Mouse (Mus musculus): ENCODE results near the gene Tff3. TPM values are rescaled to one million over a fixed set of nuclear protein-coding genes. Genes with fewer than 3 reads are reported as not detected.

Gene Tff3
- polyA plus RNA-seq, 1 experiment from 2014 or later = not detected

DNA sequence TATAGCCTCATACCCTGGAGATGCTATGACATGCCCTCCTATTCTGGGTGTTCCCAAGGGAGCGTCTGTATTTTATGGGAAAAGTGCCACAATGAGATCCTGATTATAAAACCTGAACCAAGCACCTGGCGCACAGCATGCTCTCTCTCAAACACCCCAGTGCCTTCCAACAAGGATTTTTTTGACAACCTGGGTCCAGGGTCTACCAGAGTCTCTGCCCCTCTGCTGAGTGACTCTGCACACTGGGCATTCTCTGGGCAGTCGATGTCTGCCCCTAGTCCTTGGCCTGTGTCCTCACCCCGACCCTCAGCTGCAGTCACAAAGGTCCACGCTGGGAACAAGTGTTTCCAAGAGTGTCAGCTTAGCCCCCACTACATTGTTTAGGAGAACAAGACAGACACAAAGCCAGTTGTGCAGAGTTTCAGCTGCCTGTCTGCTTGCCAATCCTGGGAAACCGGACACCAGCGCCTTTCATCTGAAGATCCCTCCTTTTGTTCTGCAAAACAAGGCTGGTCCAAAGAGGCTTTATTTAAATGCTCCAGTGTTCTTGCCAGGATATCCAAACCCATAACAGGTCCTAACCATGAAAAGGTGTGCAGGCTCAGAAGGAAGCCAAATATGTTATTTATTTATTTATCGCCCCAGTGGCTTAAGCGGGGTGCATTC lies 16.1 kb downstream of the Tff3 start:
- H3K9me3 ChIP-seq (ENCODE audit: low read length) = no peaks in the 10 kb centered on the region
- H3K4me1 ChIP-seq (ENCODE audit: insufficient read depth, low read depth, low read length) = no peaks in the 10 kb centered on the region
- H3K4me2 ChIP-seq (replicated peaks; ENCODE audit: low read depth, low read length) = no peak overlapping the region
- 68% methylated on average over 9 of the region's 9 CpGs for WGBS
- H3K9ac ChIP-seq (replicated peaks; ENCODE audit: low read depth) = no peak overlapping the region
- H3K36me3 ChIP-seq (ENCODE audit: insufficient read depth, low read length) = no peaks in the 10 kb centered on the region
- H3K27ac ChIP-seq (ENCODE audit: low read length) = no peak overlapping the region
- ATAC-seq (no peak), DNase-seq (ENCODE audit: low spot score) (no peak)
- no peak overlapping the region for H3K4me3 ChIP-seq (ENCODE audit: low read depth, low read length)
- TF ChIP-seq EP300 (IDR thresholded peaks at IDR 0.05) (no peak), CTCF (IDR thresholded peaks at IDR 0.05) (no peak)
- H3K27me3 ChIP-seq (replicated peaks; ENCODE audit: insufficient read depth, low read length) = no peaks in the 10 kb centered on the region

GRCm38 (mm10) chr17:31108388-31108787 lies 21.1 kb downstream of the Tff3 start:
- no peaks in the 10 kb centered on the region for H3K4me1 ChIP-seq (ENCODE audit: insufficient read depth, low read depth, low read length)

DNA sequence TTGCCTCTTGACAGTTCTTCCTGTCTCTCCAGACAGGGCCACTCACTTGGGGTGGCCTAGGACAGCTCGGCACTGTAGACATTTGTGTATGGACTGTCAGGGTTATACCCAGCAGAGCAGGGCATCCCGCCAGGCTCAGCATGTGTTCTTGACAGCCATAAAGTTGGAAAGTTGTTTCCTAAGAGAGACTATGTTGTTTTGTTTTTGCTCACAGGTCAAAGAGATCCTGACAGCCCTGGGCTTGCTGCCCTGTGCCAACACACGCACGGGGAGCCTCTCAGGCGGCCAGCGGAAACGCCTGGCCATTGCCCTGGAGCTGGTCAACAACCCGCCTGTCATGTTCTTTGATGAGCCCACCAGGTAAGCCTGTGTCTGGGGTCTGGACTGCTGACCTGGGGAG lies 25.6 kb downstream of the Tff3 start:
- Histone ChIP-seq H3K4me3 (ENCODE audit: low read depth, low read length) (no peak overlapping the region), H3K4me1 (ENCODE audit: insufficient read depth, low read depth, low read length) (no peaks in the 10 kb centered on the region), H3K9ac (replicated peaks; ENCODE audit: low read depth) (no peak overlapping the region), H3K4me2 (replicated peaks; ENCODE audit: low read depth, low read length) (no peak overlapping the region), H3K27ac (ENCODE audit: low read length) (no peak overlapping the region), H3K9me3 (ENCODE audit: low read length) (no peaks in the 10 kb centered on the region), H3K36me3 (ENCODE audit: insufficient read depth, low read length) (no peaks in the 10 kb centered on the region), H3K27me3 (replicated peaks; ENCODE audit: insufficient read depth, low read length) (no peaks in the 10 kb centered on the region)
- no peak for TF ChIP-seq EP300 (IDR thresholded peaks at IDR 0.05)
- ATAC-seq (no peak), DNase-seq (ENCODE audit: low spot score) (no peak)
- 76% methylated on average over 8 of the region's 8 CpGs for WGBS

More at GRCm38 (mm10) chr17:31108388-31108787, 21.1 kb downstream of the Tff3 start:
- Histone ChIP-seq H3K36me3 (ENCODE audit: insufficient read depth, low read length) (no peaks in the 10 kb centered on the region), H3K27ac (ENCODE audit: low read length) (no peak overlapping the region), H3K4me2 (replicated peaks; ENCODE audit: low read depth, low read length) (no peak overlapping the region), H3K4me3 (ENCODE audit: low read depth, low read length) (no peak overlapping the region), H3K9ac (replicated peaks; ENCODE audit: low read depth) (no peak overlapping the region), H3K9me3 (ENCODE audit: low read length) (no peaks in the 10 kb centered on the region), H3K27me3 (replicated peaks; ENCODE audit: insufficient read depth, low read length) (no peaks in the 10 kb centered on the region)
- peak; percentile 37 for DNase-seq (ENCODE audit: low spot score)
- peak; percentile 68 for ATAC-seq
- WGBS = 70% methylated on average over 15 of the region's 15 CpGs
- TF ChIP-seq EP300 (IDR thresholded peaks at IDR 0.05) = no peak

- H3K4me2 ChIP-seq (replicated peaks; ENCODE audit: low read depth, low read length) = no peak overlapping the region
- H3K9ac ChIP-seq (replicated peaks; ENCODE audit: low read depth) = no peak overlapping the region
- no peaks in the 10 kb centered on the region for H3K4me1 ChIP-seq (ENCODE audit: insufficient read depth, low read depth, low read length)
- WGBS = 88% methylated on average over 8 of the region's 8 CpGs
- DNase-seq (ENCODE audit: low spot score) (no peak), ATAC-seq (no peak)
- TF ChIP-seq CTCF (IDR thresholded peaks at IDR 0.05) (no peak), EP300 (IDR thresholded peaks at IDR 0.05) (no peak)
- no peaks in the 10 kb centered on the region for H3K27me3 ChIP-seq (replicated peaks; ENCODE audit: insufficient read depth, low read length)
- no peaks in the 10 kb centered on the region for H3K36me3 ChIP-seq (ENCODE audit: insufficient read depth, low read length)
- no peak overlapping the region for H3K4me3 ChIP-seq (ENCODE audit: low read depth, low read length)
- no peak overlapping the region for H3K27ac ChIP-seq (ENCODE audit: low read length)
- H3K9me3 ChIP-seq (ENCODE audit: low read length) = no peaks in the 10 kb centered on the region
Measured at GRCm38 (mm10) chr17:31103007-31103570, 26.4 kb downstream of the Tff3 start.

GRCm38 (mm10) chr17:31098788-31099187 lies 30.7 kb downstream of the Tff3 start:
- H3K9me3 ChIP-seq (ENCODE audit: low read length) = no peaks in the 10 kb centered on the region
- 69% methylated on average over 5 of the region's 5 CpGs for WGBS

GRCm38 (mm10) chr17:31096893-31097292 lies 32.6 kb downstream of the Tff3 start:
- Histone ChIP-seq H3K4me3 (ENCODE audit: low read depth, low read length) (no peak overlapping the region), H3K4me1 (ENCODE audit: insufficient read depth, low read depth, low read length) (no peaks in the 10 kb centered on the region), H3K27ac (ENCODE audit: low read length) (no peak overlapping the region), H3K4me2 (replicated peaks; ENCODE audit: low read depth, low read length) (no peak overlapping the region), H3K27me3 (replicated peaks; ENCODE audit: insufficient read depth, low read length) (no peaks in the 10 kb centered on the region), H3K9me3 (ENCODE audit: low read length) (no peaks in the 10 kb centered on the region), H3K9ac (replicated peaks; ENCODE audit: low read depth) (no peak overlapping the region), H3K36me3 (ENCODE audit: insufficient read depth, low read length) (no peaks in the 10 kb centered on the region; the same call in none of the 2 replicates)
- TF ChIP-seq CTCF (IDR thresholded peaks at IDR 0.05) (no peak), EP300 (IDR thresholded peaks at IDR 0.05) (no peak)
- WGBS = 94% methylated on average over 2 of the region's 2 CpGs
- DNase-seq (ENCODE audit: low spot score) (no peak), ATAC-seq (no peak)

More at GRCm38 (mm10) chr17:31098788-31099187, 30.7 kb downstream of the Tff3 start:
- Histone ChIP-seq H3K4me1 (ENCODE audit: insufficient read depth, low read depth, low read length) (no peaks in the 10 kb centered on the region), H3K9ac (replicated peaks; ENCODE audit: low read depth) (no peak overlapping the region), H3K27me3 (replicated peaks; ENCODE audit: insufficient read depth, low read length) (no peaks in the 10 kb centered on the region), H3K4me3 (ENCODE audit: low read depth, low read length) (no peak overlapping the region), H3K4me2 (replicated peaks; ENCODE audit: low read depth, low read length) (no peak overlapping the region), H3K27ac (ENCODE audit: low read length) (no peak overlapping the region), H3K36me3 (ENCODE audit: insufficient read depth, low read length) (no peaks in the 10 kb centered on the region; the same call in none of the 2 replicates)
- DNase-seq (ENCODE audit: low spot score) = no peak
- TF ChIP-seq CTCF (IDR thresholded peaks at IDR 0.05) (no peak), EP300 (IDR thresholded peaks at IDR 0.05) (no peak)
- ATAC-seq = no peak
